Mouse (Mus musculus): ENCODE measurements around the gene Cacna1s. TPM values are rescaled to one million over a fixed set of nuclear protein-coding genes. Genes with fewer than 3 reads are reported as not detected.

The Cacna1s gene
- polyA plus RNA-seq, 1 experiment: 3.4 TPM

- Histone ChIP-seq H3K4me1 (ENCODE audit: control insufficient read depth, insufficient read depth, insufficient read length, low read length) (no peaks in the 10 kb centered on the region), H3K27ac (replicated peaks; ENCODE audit: low read depth, low read length) (no peak overlapping the region), H3K4me3 (ENCODE audit: insufficient read depth, low read depth, low read length) (no peak overlapping the region)
Observed at GRCm38 (mm10) chr1:136077656-136078055, 25.1 kb downstream of the Cacna1s start.

- H3K4me1 ChIP-seq (ENCODE audit: control insufficient read depth, insufficient read depth, insufficient read length, low read length): no peaks in the 10 kb centered on the region
- H3K4me3 ChIP-seq (ENCODE audit: insufficient read depth, low read depth, low read length): no peak overlapping the region
- H3K27ac ChIP-seq (replicated peaks; ENCODE audit: low read depth, low read length): no peak overlapping the region
Observed at GRCm38 (mm10) chr1:136081161-136081560, 28.6 kb downstream of the Cacna1s start.

GRCm38 (mm10) chr1:136085988-136086685 is 33.6 kb downstream of the Cacna1s start:
- H3K27ac ChIP-seq (replicated peaks; ENCODE audit: low read depth, low read length): no peak overlapping the region
- no peaks in the 10 kb centered on the region for H3K4me1 ChIP-seq (ENCODE audit: control insufficient read depth, insufficient read depth, insufficient read length, low read length)
- no peak overlapping the region for H3K4me3 ChIP-seq (ENCODE audit: insufficient read depth, low read depth, low read length)

GRCm38 (mm10) chr1:136089368-136090165 is 37.0 kb downstream of the Cacna1s start:
- Histone ChIP-seq H3K4me1 (ENCODE audit: control insufficient read depth, insufficient read depth, insufficient read length, low read length) (no peaks in the 10 kb centered on the region), H3K4me3 (ENCODE audit: insufficient read depth, low read depth, low read length) (no peak overlapping the region), H3K27ac (replicated peaks; ENCODE audit: low read depth, low read length) (no peak overlapping the region)

GRCm38 (mm10) chr1:136093726-136094125 is 41.2 kb downstream of the Cacna1s start:
- no peak overlapping the region for H3K27ac ChIP-seq (replicated peaks; ENCODE audit: low read depth, low read length)

GRCm38 (mm10) chr1:136094807-136095206 is 42.3 kb downstream of the Cacna1s start:
- Histone ChIP-seq H3K4me3 (ENCODE audit: insufficient read depth, low read depth, low read length) (no peak overlapping the region), H3K4me1 (ENCODE audit: control insufficient read depth, insufficient read depth, insufficient read length, low read length) (no peaks in the 10 kb centered on the region), H3K27ac (replicated peaks; ENCODE audit: low read depth, low read length) (no peak overlapping the region)

More at GRCm38 (mm10) chr1:136093726-136094125, 41.2 kb downstream of the Cacna1s start:
- no peak overlapping the region for H3K4me3 ChIP-seq (ENCODE audit: insufficient read depth, low read depth, low read length)
- no peaks in the 10 kb centered on the region for H3K4me1 ChIP-seq (ENCODE audit: control insufficient read depth, insufficient read depth, insufficient read length, low read length)

- H3K4me3 ChIP-seq (ENCODE audit: insufficient read depth, low read depth, low read length): no peak overlapping the region
- no peak overlapping the region for H3K27ac ChIP-seq (replicated peaks; ENCODE audit: low read depth, low read length)
- no peaks in the 10 kb centered on the region for H3K4me1 ChIP-seq (ENCODE audit: control insufficient read depth, insufficient read depth, insufficient read length, low read length)
Observed at GRCm38 (mm10) chr1:136102094-136102493, 49.5 kb downstream of the Cacna1s start.

GRCm38 (mm10) chr1:136102551-136102950 is 50.0 kb downstream of the Cacna1s start:
- no peaks in the 10 kb centered on the region for H3K4me1 ChIP-seq (ENCODE audit: control insufficient read depth, insufficient read depth, insufficient read length, low read length)
- H3K27ac ChIP-seq (replicated peaks; ENCODE audit: low read depth, low read length): no peak overlapping the region
- no peak overlapping the region for H3K4me3 ChIP-seq (ENCODE audit: insufficient read depth, low read depth, low read length)

- no peaks in the 10 kb centered on the region for H3K4me1 ChIP-seq (ENCODE audit: control insufficient read depth, insufficient read depth, insufficient read length, low read length)
- no peak overlapping the region for H3K4me3 ChIP-seq (ENCODE audit: insufficient read depth, low read depth, low read length)
- H3K27ac ChIP-seq (replicated peaks; ENCODE audit: low read depth, low read length): no peak overlapping the region
Observed at GRCm38 (mm10) chr1:136102981-136103380, 50.4 kb downstream of the Cacna1s start.

- Histone ChIP-seq H3K4me1 (ENCODE audit: control insufficient read depth, insufficient read depth, insufficient read length, low read length) (no peaks in the 10 kb centered on the region), H3K27ac (replicated peaks; ENCODE audit: low read depth, low read length) (no peak overlapping the region), H3K4me3 (ENCODE audit: insufficient read depth, low read depth, low read length) (no peak overlapping the region)
Observed at GRCm38 (mm10) chr1:136103696-136104095, 51.1 kb downstream of the Cacna1s start.

GRCm38 (mm10) chr1:136104741-136105140 is 52.2 kb downstream of the Cacna1s start:
- no peaks in the 10 kb centered on the region for H3K4me1 ChIP-seq (ENCODE audit: control insufficient read depth, insufficient read depth, insufficient read length, low read length)

GRCm38 (mm10) chr1:136109464-136109863 is 56.9 kb downstream of the Cacna1s start:
- H3K27ac ChIP-seq (replicated peaks; ENCODE audit: low read depth, low read length): no peak overlapping the region
- H3K4me1 ChIP-seq (ENCODE audit: control insufficient read depth, insufficient read depth, insufficient read length, low read length): no peaks in the 10 kb centered on the region
- no peak overlapping the region for H3K4me3 ChIP-seq (ENCODE audit: insufficient read depth, low read depth, low read length)

More at GRCm38 (mm10) chr1:136104741-136105140, 52.2 kb downstream of the Cacna1s start:
- no peak overlapping the region for H3K27ac ChIP-seq (replicated peaks; ENCODE audit: low read depth, low read length)
- no peak overlapping the region for H3K4me3 ChIP-seq (ENCODE audit: insufficient read depth, low read depth, low read length)

- Histone ChIP-seq H3K27ac (replicated peaks; ENCODE audit: low read depth, low read length) (no peak overlapping the region), H3K4me3 (ENCODE audit: insufficient read depth, low read depth, low read length) (no peak overlapping the region), H3K4me1 (ENCODE audit: control insufficient read depth, insufficient read depth, insufficient read length, low read length) (no peaks in the 10 kb centered on the region)
Observed at GRCm38 (mm10) chr1:136116183-136116582, 63.6 kb downstream of the Cacna1s start.

GRCm38 (mm10) chr1:136117069-136117468 is 64.5 kb downstream of the Cacna1s start:
- Histone ChIP-seq H3K27ac (replicated peaks; ENCODE audit: low read depth, low read length) (no peak overlapping the region), H3K4me3 (ENCODE audit: insufficient read depth, low read depth, low read length) (no peak overlapping the region)

GRCm38 (mm10) chr1:136118875-136119274 is 66.3 kb downstream of the Cacna1s start:
- no peaks in the 10 kb centered on the region for H3K4me1 ChIP-seq (ENCODE audit: control insufficient read depth, insufficient read depth, insufficient read length, low read length)
- H3K27ac ChIP-seq (replicated peaks; ENCODE audit: low read depth, low read length): no peak overlapping the region
- H3K4me3 ChIP-seq (ENCODE audit: insufficient read depth, low read depth, low read length): no peak overlapping the region

More at GRCm38 (mm10) chr1:136117069-136117468, 64.5 kb downstream of the Cacna1s start:
- H3K4me1 ChIP-seq (ENCODE audit: control insufficient read depth, insufficient read depth, insufficient read length, low read length): no peaks in the 10 kb centered on the region

Measured in brown adipose tissue, adult 24 weeks (tissue).